Mouse (Mus musculus): ENCODE measurements around the gene Arhgap18. TPM values are rescaled to one million over a fixed set of nuclear protein-coding genes. Genes with fewer than 3 reads are reported as not detected.

The Arhgap18 gene
- not detected in 2 replicates for polyA plus RNA-seq (2012; ENCODE audit: insufficient read depth, insufficient read length, low replicate concordance, missing spikeins)

- no peak for TF ChIP-seq POLR2A (IDR thresholded peaks at IDR 0.05; ENCODE audit: insufficient read depth, low read depth, low read length)
- no peak for TF ChIP-seq CTCF (IDR thresholded peaks at IDR 0.05; ENCODE audit: insufficient read depth, low read depth, low read length)
- no peak within 1 kb of the TSS for H3K27ac ChIP-seq (ENCODE audit: insufficient read depth, low read depth, low read length)
- WGBS = 79% methylated on average over 11 of the region's 11 CpGs
- H3K4me1 ChIP-seq (ENCODE audit: control insufficient read depth, insufficient read depth, low read length) = no peaks in the 10 kb centered on the region
- no peak within 1 kb of the TSS for H3K4me3 ChIP-seq (ENCODE audit: insufficient read depth, low read depth, low read length)
Observed at GRCm38 (mm10) chr10:26752929-26753567, at the start of gene Arhgap18. Gene Arhgap18, plus strand, starts transcription at chr10:26753421.

DNA sequence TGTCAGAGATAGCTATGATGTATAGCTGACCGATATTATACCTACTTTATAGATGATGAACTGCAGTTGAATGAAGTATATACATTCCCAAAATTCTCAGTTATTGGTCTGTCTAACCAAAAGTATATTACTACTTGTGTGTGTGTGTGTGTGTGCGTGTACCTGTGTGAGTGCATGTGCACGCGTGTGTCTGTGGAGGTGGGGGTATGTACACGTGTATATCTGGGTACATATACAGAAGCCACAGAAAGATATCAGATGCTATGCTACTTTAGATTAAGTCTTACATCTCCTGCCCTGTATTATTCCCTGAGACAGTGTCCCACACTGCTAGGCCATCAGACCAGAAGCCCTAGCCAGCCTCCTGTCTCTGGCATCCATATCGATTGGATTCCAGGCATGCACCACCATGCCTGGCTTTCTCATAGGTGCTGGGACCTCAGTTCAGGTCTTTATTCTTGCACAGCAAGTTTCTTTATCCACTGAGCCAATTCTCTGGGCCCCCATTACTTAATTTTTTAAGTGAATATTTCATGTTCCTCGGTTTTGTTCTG, 42.7 kb upstream of the Arhgap18 start:
- no peak for TF ChIP-seq POLR2A (IDR thresholded peaks at IDR 0.05; ENCODE audit: insufficient read depth, low read depth, low read length)
- no peak for TF ChIP-seq CTCF (IDR thresholded peaks at IDR 0.05; ENCODE audit: insufficient read depth, low read depth, low read length)
- no peak overlapping the region for H3K27ac ChIP-seq (ENCODE audit: insufficient read depth, low read depth, low read length)

DNA sequence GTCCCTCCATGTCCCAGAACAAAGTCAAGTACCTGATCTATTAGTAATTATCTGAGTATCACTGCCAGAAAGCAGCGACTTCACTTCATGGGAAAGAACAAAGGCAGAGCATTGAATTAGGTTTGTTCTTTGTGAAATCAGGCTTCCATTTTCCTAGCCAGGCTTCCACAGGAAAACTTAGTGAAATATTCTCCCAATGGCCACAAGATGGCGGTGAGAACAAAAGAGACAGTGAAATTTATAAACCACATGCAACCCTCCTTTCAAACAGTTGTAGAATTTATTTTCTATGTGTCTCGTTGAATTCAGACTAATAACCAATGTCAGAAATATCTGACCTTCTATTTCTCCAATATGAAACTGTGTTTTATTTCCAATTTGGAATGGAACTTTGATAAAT, 42.2 kb upstream of the Arhgap18 start:
- Histone ChIP-seq H3K27ac (ENCODE audit: insufficient read depth, low read depth, low read length) (no peak overlapping the region), H3K4me3 (ENCODE audit: insufficient read depth, low read depth, low read length) (no peak overlapping the region), H3K4me1 (ENCODE audit: control insufficient read depth, insufficient read depth, low read length) (no peaks in the 10 kb centered on the region)
- TF ChIP-seq CTCF (IDR thresholded peaks at IDR 0.05; ENCODE audit: insufficient read depth, low read depth, low read length) (no peak), POLR2A (IDR thresholded peaks at IDR 0.05; ENCODE audit: insufficient read depth, low read depth, low read length) (no peak)
- WGBS = under 1% methylated on average over 3 of the region's 3 CpGs

More for the DNA sequence above, 42.7 kb upstream of the Arhgap18 start:
- no peak overlapping the region for H3K4me3 ChIP-seq (ENCODE audit: insufficient read depth, low read depth, low read length)
- 92% methylated on average over 7 of the region's 7 CpGs for WGBS
- H3K4me1 ChIP-seq (ENCODE audit: control insufficient read depth, insufficient read depth, low read length) = no peaks in the 10 kb centered on the region

DNA sequence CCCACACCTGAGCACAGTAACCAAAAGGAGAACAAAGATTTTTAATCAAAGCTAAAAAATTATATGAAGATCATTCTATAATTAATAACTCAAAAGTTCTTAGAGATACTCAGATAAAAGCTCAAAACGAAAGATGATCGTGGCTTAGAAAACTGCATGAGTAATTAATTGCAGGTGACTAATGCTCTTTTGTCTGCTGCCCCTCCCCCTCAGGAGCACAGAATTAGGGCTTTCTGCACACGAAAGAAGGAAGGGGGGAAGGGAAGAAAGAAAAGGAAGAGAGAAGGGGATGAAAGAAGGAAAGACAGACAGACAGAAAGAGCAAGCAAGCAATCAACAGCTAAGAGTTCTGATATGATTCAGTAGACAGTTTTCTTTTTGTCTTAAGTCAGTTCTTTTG, 39.2 kb upstream of the Arhgap18 start:
- H3K27ac ChIP-seq (ENCODE audit: insufficient read depth, low read depth, low read length) = no peak overlapping the region
- TF ChIP-seq POLR2A (IDR thresholded peaks at IDR 0.05; ENCODE audit: insufficient read depth, low read depth, low read length) = no peak
- no peak for TF ChIP-seq CTCF (IDR thresholded peaks at IDR 0.05; ENCODE audit: insufficient read depth, low read depth, low read length)
- 29% methylated on average over 3 of the region's 3 CpGs for WGBS

DNA sequence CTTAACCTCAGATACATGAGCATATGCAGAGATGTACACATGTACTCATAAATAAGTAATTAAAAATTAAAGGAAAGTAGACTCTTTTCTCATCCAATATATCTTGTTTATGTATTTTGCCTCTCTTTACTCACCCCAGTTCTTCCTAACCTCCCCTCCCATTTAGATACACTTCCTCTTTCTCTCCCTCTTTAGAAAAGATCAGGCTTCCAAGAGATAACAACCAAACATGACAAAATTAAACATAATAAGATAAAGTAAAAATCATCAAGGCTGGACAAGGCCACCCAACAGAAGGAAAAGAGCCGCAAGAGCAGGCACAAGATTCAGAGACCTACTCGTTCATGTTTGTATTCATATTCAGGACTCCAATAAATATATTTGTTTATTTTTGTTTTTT, 28.5 kb upstream of the Arhgap18 start:
- no peaks in the 10 kb centered on the region for H3K4me1 ChIP-seq (ENCODE audit: control insufficient read depth, insufficient read depth, low read length)
- H3K4me3 ChIP-seq (ENCODE audit: insufficient read depth, low read depth, low read length) = no peak overlapping the region
- TF ChIP-seq CTCF (IDR thresholded peaks at IDR 0.05; ENCODE audit: insufficient read depth, low read depth, low read length) = no peak
- no peak for TF ChIP-seq POLR2A (IDR thresholded peaks at IDR 0.05; ENCODE audit: insufficient read depth, low read depth, low read length)
- WGBS = 98% methylated on average over 2 of the region's 2 CpGs
- no peak overlapping the region for H3K27ac ChIP-seq (ENCODE audit: insufficient read depth, low read depth, low read length)

More for the DNA sequence above, 39.2 kb upstream of the Arhgap18 start:
- H3K4me1 ChIP-seq (ENCODE audit: control insufficient read depth, insufficient read depth, low read length) = no peaks in the 10 kb centered on the region
- H3K4me3 ChIP-seq (ENCODE audit: insufficient read depth, low read depth, low read length) = no peak overlapping the region

DNA sequence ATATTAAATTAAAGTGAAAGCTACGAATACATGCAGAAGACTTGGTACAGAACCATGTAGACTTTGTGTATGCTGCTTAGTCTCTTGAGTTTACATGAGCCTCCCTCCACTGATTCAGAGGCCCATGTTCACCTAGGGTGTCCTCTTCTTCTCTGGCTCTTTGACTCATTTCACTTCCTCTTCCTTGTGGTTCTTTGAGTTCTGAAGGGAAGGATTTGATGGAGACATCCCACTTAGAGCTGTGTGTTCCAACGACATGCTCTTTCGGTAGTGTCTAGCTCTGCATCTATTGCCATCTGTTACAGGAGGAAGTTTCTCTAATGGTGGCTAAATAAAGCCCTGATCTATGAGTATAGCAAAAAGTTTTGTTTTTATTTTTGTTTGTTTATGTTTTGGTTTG, 28.0 kb upstream of the Arhgap18 start:
- no peak overlapping the region for H3K4me3 ChIP-seq (ENCODE audit: insufficient read depth, low read depth, low read length)
- H3K27ac ChIP-seq (ENCODE audit: insufficient read depth, low read depth, low read length) = no peak overlapping the region
- no peak for TF ChIP-seq CTCF (IDR thresholded peaks at IDR 0.05; ENCODE audit: insufficient read depth, low read depth, low read length)
- TF ChIP-seq POLR2A (IDR thresholded peaks at IDR 0.05; ENCODE audit: insufficient read depth, low read depth, low read length) = no peak
- H3K4me1 ChIP-seq (ENCODE audit: control insufficient read depth, insufficient read depth, low read length) = no peaks in the 10 kb centered on the region
- 96% methylated on average over 3 of the region's 3 CpGs for WGBS

GRCm38 (mm10) chr10:26750827-26751226, 2.4 kb upstream of the Arhgap18 start:
- H3K4me3 ChIP-seq (ENCODE audit: insufficient read depth, low read depth, low read length) = no peak overlapping the region
- H3K27ac ChIP-seq (ENCODE audit: insufficient read depth, low read depth, low read length) = no peak overlapping the region
- 66% methylated on average over 3 of the region's 3 CpGs for WGBS
- no peaks in the 10 kb centered on the region for H3K4me1 ChIP-seq (ENCODE audit: control insufficient read depth, insufficient read depth, low read length)
- TF ChIP-seq CTCF (IDR thresholded peaks at IDR 0.05; ENCODE audit: insufficient read depth, low read depth, low read length) (no peak), POLR2A (IDR thresholded peaks at IDR 0.05; ENCODE audit: insufficient read depth, low read depth, low read length) (no peak)

GRCm38 (mm10) chr10:26752064-26752928, 925 bp upstream of the Arhgap18 start:
- 43% methylated on average over 16 of the region's 16 CpGs for WGBS
- TF ChIP-seq POLR2A (IDR thresholded peaks at IDR 0.05; ENCODE audit: insufficient read depth, low read depth, low read length) (no peak), CTCF (IDR thresholded peaks at IDR 0.05; ENCODE audit: insufficient read depth, low read depth, low read length) (no peak)
- no peaks in the 10 kb centered on the region for H3K4me1 ChIP-seq (ENCODE audit: control insufficient read depth, insufficient read depth, low read length)
- H3K4me3 ChIP-seq (ENCODE audit: insufficient read depth, low read depth, low read length) = no peak overlapping the region
- H3K27ac ChIP-seq (ENCODE audit: insufficient read depth, low read depth, low read length) = no peak overlapping the region

- WGBS = 94% methylated on average over 6 of the region's 6 CpGs
- H3K27ac ChIP-seq (ENCODE audit: insufficient read depth, low read depth, low read length) = no peak overlapping the region
- no peak overlapping the region for H3K4me3 ChIP-seq (ENCODE audit: insufficient read depth, low read depth, low read length)
- TF ChIP-seq POLR2A (IDR thresholded peaks at IDR 0.05; ENCODE audit: insufficient read depth, low read depth, low read length) (no peak), CTCF (IDR thresholded peaks at IDR 0.05; ENCODE audit: insufficient read depth, low read depth, low read length) (no peak)
- no peaks in the 10 kb centered on the region for H3K4me1 ChIP-seq (ENCODE audit: control insufficient read depth, insufficient read depth, low read length)
Observed at GRCm38 (mm10) chr10:26754006-26754405, 785 bp downstream of the Arhgap18 start.

All from olfactory bulb, adult 2 months (tissue).